Mouse (Mus musculus) kidney, embryonic 15.5 days (tissue): ENCODE data around the gene Lbx1. TPM values are rescaled to one million over a fixed set of nuclear protein-coding genes. Genes with fewer than 3 reads are reported as not detected.

ENCODE experiments used
- ATAC-seq: fragments of 200-750 bp; cut with Nextera tagmentation; replicated peaks from 2 replicates; pipeline ENCODE4 v1.8.0; 2017; ENCODE audit warnings: moderate TSS enrichment; ENCODE audit not compliant: low FRiP score
- H3K27ac ChIP-seq: fragments of 300-500 bp; sonication (generic); 2 replicates; pipeline ENCODE4 v1.5.1; 2015; ENCODE audit warnings: mild to moderate bottlenecking, inconsistent platforms
- H3K27me3 ChIP-seq: fragments of 300-500 bp; sonication (generic); 2 replicates; pipeline ENCODE4 v1.6.1; 2015; ENCODE audit warnings: inconsistent platforms
- H3K36me3 ChIP-seq: fragments of 300-500 bp; sonication (generic); 2 replicates; pipeline ENCODE4 v1.6.1; 2015; ENCODE audit warnings: inconsistent platforms
- H3K4me1 ChIP-seq: fragments of 300-500 bp; sonication (generic); 2 replicates; pipeline ENCODE4 v1.6.1; 2015; ENCODE audit warnings: inconsistent platforms
- H3K4me2 ChIP-seq: fragments of 300-500 bp; sonication (generic); 2 replicates; pipeline ENCODE4 v1.6.1; 2015; ENCODE audit warnings: moderate library complexity, mild to moderate bottlenecking, inconsistent platforms
- H3K4me3 ChIP-seq: fragments of 300-500 bp; sonication (generic); replicated peaks from 2 replicates; pipeline ENCODE4 v1.5.1; 2015; ENCODE audit warnings: mild to moderate bottlenecking, inconsistent platforms
- H3K9ac ChIP-seq: fragments of 300-500 bp; sonication (generic); 2 replicates; pipeline ENCODE4 v1.6.1; 2015; ENCODE audit warnings: mild to moderate bottlenecking, inconsistent platforms
- H3K9me3 ChIP-seq: fragments of 300-500 bp; sonication (generic); replicated peaks from 2 replicates; pipeline ENCODE4 v1.6.1; 2016; ENCODE audit warnings: inconsistent platforms
- WGBS: fragments of 180-500 bp; shearing (Covaris S2); methylation state at CpG from one replicate; pipeline ENCODE4 v1.1.7; 2015; ENCODE audit warnings: mixed read lengths; 5-methylcytosine and 5-hydroxymethylcytosine counted together
- polyA plus RNA-seq: library from polyadenylated mRNA; unstranded; fragments of >200 nt; fragmentation: Nextera tagmentation; extraction: Ambion mirVana; gene quantifications from 2 replicates; pipeline ENCODE4 v1.2.1, GENCODE M21; 2015

Lbx1 gene
- polyA plus RNA-seq, 1 experiment from 2014 or later = 0.06 TPM

DNA sequence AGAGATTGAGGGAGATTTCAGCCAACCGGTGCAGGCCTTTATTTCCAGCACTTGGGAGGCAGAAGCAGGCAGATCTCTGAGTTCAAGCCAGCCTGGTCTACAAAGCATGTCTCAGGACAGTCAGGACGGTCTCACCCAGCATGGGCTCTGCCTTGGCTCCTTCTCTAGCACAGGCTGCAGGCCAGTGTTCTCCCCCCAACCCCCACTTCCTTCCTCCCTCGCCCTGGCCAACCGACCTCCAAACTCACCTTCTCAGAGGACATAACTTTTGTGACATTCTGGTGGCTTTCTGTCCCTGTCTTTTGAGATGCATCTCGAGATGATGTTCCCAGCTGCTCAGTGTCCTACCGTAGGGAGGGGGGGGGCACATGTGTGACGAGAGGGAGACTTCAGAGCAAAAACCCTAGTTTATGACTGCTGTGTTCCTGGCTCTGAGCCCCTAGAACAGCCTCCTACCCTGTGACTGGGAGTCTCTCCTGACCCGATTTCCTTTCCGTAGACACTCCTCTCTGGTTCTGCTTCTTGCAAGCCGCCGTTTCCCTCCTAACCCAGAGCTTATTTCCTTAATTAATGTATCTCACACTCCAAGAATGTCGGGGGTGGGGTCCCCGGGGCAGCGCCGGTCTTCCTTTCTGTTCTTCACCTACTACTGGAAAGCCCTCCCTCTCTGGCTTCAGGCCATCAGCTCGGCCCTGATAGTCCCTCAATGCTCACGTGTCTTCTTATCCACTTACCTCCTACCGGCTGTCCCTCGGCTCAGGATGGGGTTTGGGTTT lies 27.8 kb downstream of the Lbx1 start:
- peaks cover 14% of the 10 kb centered on the region for H3K4me1 ChIP-seq
- peaks cover 9% of the 10 kb centered on the region; the same call in 1 of the 2 replicates for H3K27me3 ChIP-seq
- H3K27ac ChIP-seq = peak overlapping the region; percentile 61
- 21% methylated on average over 19 of the region's 19 CpGs for WGBS
- H3K9me3 ChIP-seq = no peaks in the 10 kb centered on the region
- H3K36me3 ChIP-seq = no peaks in the 10 kb centered on the region
- peak overlapping the region; percentile 59 for H3K4me2 ChIP-seq
- no peak overlapping the region for H3K9ac ChIP-seq
- peak; percentile 79 for ATAC-seq
- H3K4me3 ChIP-seq = peak overlapping the region; percentile 32

GRCm38 (mm10) chr19:45207153-45207552 lies 28.5 kb downstream of the Lbx1 start:
- H3K4me1 ChIP-seq = peaks cover 14% of the 10 kb centered on the region
- peaks cover 9% of the 10 kb centered on the region; the same call in 1 of the 2 replicates for H3K27me3 ChIP-seq
- no peak overlapping the region for H3K4me2 ChIP-seq
- no peak overlapping the region for H3K9ac ChIP-seq
- H3K9me3 ChIP-seq = no peaks in the 10 kb centered on the region
- no peaks in the 10 kb centered on the region for H3K36me3 ChIP-seq
- 94% methylated on average over 15 of the region's 15 CpGs for WGBS
- no peak overlapping the region for H3K4me3 ChIP-seq
- no peak for ATAC-seq
- H3K27ac ChIP-seq = no peak overlapping the region

GRCm38 (mm10) chr19:45205311-45206105 lies 30.1 kb downstream of the Lbx1 start:
- Histone ChIP-seq H3K36me3 (no peaks in the 10 kb centered on the region), H3K4me1 (peaks cover 14% of the 10 kb centered on the region), H3K9ac (no peak overlapping the region), H3K27me3 (peaks cover 9% of the 10 kb centered on the region; the same call in 1 of the 2 replicates), H3K27ac (no peak overlapping the region), H3K4me2 (no peak overlapping the region), H3K4me3 (no peak overlapping the region), H3K9me3 (no peaks in the 10 kb centered on the region)
- WGBS = 78% methylated on average over 3 of the region's 3 CpGs
- ATAC-seq = no peak

- 89% methylated on average over 8 of the region's 8 CpGs for WGBS
- Histone ChIP-seq H3K27ac (no peak overlapping the region), H3K4me1 (no peaks in the 10 kb centered on the region), H3K36me3 (no peaks in the 10 kb centered on the region), H3K4me2 (no peak overlapping the region), H3K4me3 (no peak overlapping the region), H3K27me3 (no peaks in the 10 kb centered on the region), H3K9ac (no peak overlapping the region), H3K9me3 (peaks cover 7% of the 10 kb centered on the region; the same call in 1 of the 2 replicates)
- ATAC-seq = no peak
These were observed 38.6 kb downstream of the Lbx1 start for GRCm38 (mm10) chr19:45196967-45197366.

DNA sequence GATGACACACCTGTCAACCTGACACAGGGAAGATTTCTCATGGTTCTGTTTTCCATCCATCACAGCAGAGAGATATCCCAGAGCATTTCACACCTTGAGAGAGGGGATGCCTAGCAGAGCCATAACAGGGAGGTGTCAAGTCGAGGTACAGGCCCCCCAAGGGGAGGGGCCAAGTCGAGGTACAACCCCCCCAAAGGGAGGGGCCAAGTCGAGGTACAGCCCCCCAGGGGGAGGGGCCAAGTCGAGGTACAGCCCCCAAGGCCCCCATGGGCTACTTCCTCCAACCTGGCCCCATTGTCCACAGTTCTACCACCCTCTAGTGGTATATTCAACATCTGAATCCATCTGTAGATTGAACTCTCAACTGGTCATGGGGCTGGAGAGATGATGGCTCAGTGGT lies 41.0 kb downstream of the Lbx1 start:
- 44% methylated on average over 4 of the region's 4 CpGs for WGBS

More for the DNA sequence above, 41.0 kb downstream of the Lbx1 start:
- Histone ChIP-seq H3K27me3 (no peaks in the 10 kb centered on the region), H3K36me3 (no peaks in the 10 kb centered on the region), H3K27ac (no peak overlapping the region), H3K9ac (no peak overlapping the region), H3K4me2 (no peak overlapping the region), H3K9me3 (peaks cover 7% of the 10 kb centered on the region; the same call in 1 of the 2 replicates), H3K4me3 (no peak overlapping the region), H3K4me1 (no peaks in the 10 kb centered on the region)
- ATAC-seq = no peak

Other genes starting within 250 kb of the Lbx1 start
- 5.3 and 6.5 TPM in 2 replicates for gene Sema4g, start 246.7 kb downstream of the Lbx1 start, polyA plus RNA-seq
- gene Twnk, start 230.1 kb downstream of the Lbx1 start, polyA plus RNA-seq = 29.4 and 29.7 TPM in 2 replicates
- 71.9 and 73.5 TPM in 2 replicates for gene Mrpl43, start 229.4 kb downstream of the Lbx1 start, polyA plus RNA-seq
- gene Lzts2, start 221.4 kb downstream of the Lbx1 start, polyA plus RNA-seq = 66.6 and 72.8 TPM in 2 replicates
- gene Pdzd7, start 190.1 kb downstream of the Lbx1 start, polyA plus RNA-seq = 0.78 and 1.1 TPM in 2 replicates
- gene Sfxn3, start 188.3 kb downstream of the Lbx1 start, polyA plus RNA-seq = 20.2 and 24.4 TPM in 2 replicates
- 13.3 and 20.2 TPM in 2 replicates for gene Kazald1, start 160.6 kb downstream of the Lbx1 start, polyA plus RNA-seq
- not detected in 2 replicates for gene Tlx1, start 85.1 kb downstream of the Lbx1 start, polyA plus RNA-seq
- gene Btrc, start 127.9 kb upstream of the Lbx1 start, polyA plus RNA-seq = 47.8 and 49.3 TPM in 2 replicates